Mouse (Mus musculus) C2C12 (cell line): ENCODE results near the gene Klhdc9. TPM values are rescaled to one million over a fixed set of nuclear protein-coding genes. Genes with fewer than 3 reads are reported as not detected.

Source experiments
- H3K27me3 ChIP-seq: one replicate; pipeline ENCODE4 v1.6.1; 2011; ENCODE audit not compliant: control insufficient read depth, insufficient read depth, insufficient read length
- H3K36me3 ChIP-seq: one replicate; pipeline ENCODE4 v1.6.1; 2011; ENCODE audit not compliant: control insufficient read depth, insufficient read depth
- H3K4me3 ChIP-seq: one replicate; pipeline ENCODE4 v1.5.1; 2011; ENCODE audit warnings: mild to moderate bottlenecking, control low read depth; ENCODE audit not compliant: poor library complexity, insufficient read depth, severe bottlenecking
- H3K79me2 ChIP-seq: one replicate; pipeline ENCODE4 v1.6.1; 2011; ENCODE audit not compliant: control insufficient read depth, insufficient read depth
- H3K79me3 ChIP-seq: one replicate; pipeline ENCODE4 v1.6.1; 2011; ENCODE audit warnings: low read depth, control low read depth
- H3ac ChIP-seq: one replicate; pipeline ENCODE3; 2011; ENCODE audit warnings: low read depth; ENCODE audit not compliant: control insufficient read depth, insufficient read length
- CEBPB ChIP-seq: IDR thresholded peaks from one replicate; pipeline ENCODE4 v1.6.1; 2011; ENCODE audit warnings: low read depth, mild to moderate bottlenecking, control low read depth, moderate library complexity
- CTCF ChIP-seq: IDR thresholded peaks from one replicate; pipeline ENCODE4 v1.5.1; 2011; ENCODE audit not compliant: control insufficient read depth, insufficient read depth, insufficient read length
- FOSL1 ChIP-seq: IDR thresholded peaks from one replicate; pipeline ENCODE4 v1.8.0; 2011; ENCODE audit warnings: mild to moderate bottlenecking, low read length; ENCODE audit not compliant: poor library complexity, insufficient read depth, severe bottlenecking
- MAX ChIP-seq: IDR thresholded peaks from one replicate; pipeline ENCODE4 v1.6.1; 2011; ENCODE audit warnings: mild to moderate bottlenecking, control low read depth
- MYOD1 ChIP-seq: IDR thresholded peaks from one replicate; pipeline ENCODE4 v1.6.1; 2011; ENCODE audit warnings: low read depth; ENCODE audit not compliant: control insufficient read depth, insufficient read length
- MYOG ChIP-seq: IDR thresholded peaks from one replicate; pipeline ENCODE4 v1.6.1; 2011; ENCODE audit not compliant: control insufficient read depth, insufficient read length; ENCODE audit errors: extremely low read depth
- USF1 ChIP-seq: IDR thresholded peaks from one replicate; pipeline ENCODE4 v1.6.1; 2011; ENCODE audit warnings: low read depth, mild to moderate bottlenecking, control low read depth, moderate library complexity
- long read RNA-seq, 2 experiments: library from polyadenylated mRNA; unstranded; transcript quantifications; one replicate each; pipeline ENCODE4 v2.0.0; 2019 to 2020
- polyA plus RNA-seq: library from polyadenylated mRNA; unstranded; fragments of >200 nt; fragmentation: generic; extraction: Trizol; gene quantifications from one replicate; pipeline ENCODE4 v1.2.1, GENCODE M21; 2012; ENCODE audit warnings: missing spikeins

Gene Klhdc9
- 0.05 TPM for polyA plus RNA-seq
- long read RNA-seq, experiment 1, partial matches to known transcripts: 0 of 1 reads
- long read RNA-seq, experiment 1, other reads (novel, unspliced or antisense): 1 of 1 reads
- long read RNA-seq, experiment 2: 0 reads

DNA sequence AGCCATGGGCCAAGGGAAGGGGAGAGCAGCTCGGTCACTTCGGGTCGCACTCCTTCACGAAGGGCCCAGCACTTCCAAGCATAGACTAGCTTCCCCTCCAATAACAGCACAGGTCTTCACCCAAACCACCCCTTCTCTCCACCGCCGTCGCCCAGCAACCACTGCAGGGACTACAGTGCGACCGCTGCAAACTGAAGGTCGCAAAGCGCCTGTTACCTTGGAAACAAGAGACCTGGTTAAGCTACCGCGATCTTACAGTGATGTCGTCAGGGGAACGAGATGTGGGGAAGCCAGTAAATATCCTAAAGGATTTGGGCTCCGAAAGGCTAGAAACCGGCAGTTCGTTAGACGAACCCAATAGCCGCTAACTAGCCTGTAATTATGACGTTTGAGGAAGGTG is at the start of gene Klhdc9:
Gene Klhdc9, minus strand, starts transcription at position 143 of the 400 bp plus-strand sequence.
- Histone ChIP-seq H3K36me3 (peaks cover 30% of the 10 kb centered on the region), H3K4me3 (no peak within 1 kb of the TSS), H3ac (no peak within 1 kb of the TSS), H3K27me3 (no peaks in the 10 kb centered on the region), H3K79me2 (peaks cover 12% of the 10 kb centered on the region), H3K79me3 (no peaks in the 10 kb centered on the region)
- TF ChIP-seq CTCF: no peak
- no peak for TF ChIP-seq MYOG
- no peak for TF ChIP-seq FOSL1
- TF ChIP-seq CEBPB: no peak
- TF ChIP-seq MAX: no peak
- no peak for TF ChIP-seq USF1
- TF ChIP-seq MYOD1: no peak

DNA sequence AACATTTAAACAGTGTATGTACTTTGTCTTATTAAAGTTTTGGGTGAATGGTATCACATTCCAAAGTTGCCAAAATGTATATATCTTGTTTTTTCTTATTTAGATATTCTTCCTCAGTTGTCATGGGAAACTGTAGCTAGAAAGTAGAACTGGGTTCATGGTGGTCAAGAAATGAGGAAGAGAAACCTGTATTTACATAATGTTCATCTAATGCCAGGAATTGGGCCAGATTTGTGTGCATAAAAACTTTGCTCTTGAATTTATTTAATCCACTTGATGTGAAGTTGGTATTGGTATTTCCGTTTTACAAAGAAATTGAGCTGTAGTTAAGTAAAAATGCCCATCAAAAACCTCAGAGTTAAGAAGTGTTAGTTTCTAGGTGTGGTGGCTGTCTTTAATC is 49.6 kb upstream of the Klhdc9 start:
- Histone ChIP-seq H3K27me3 (peaks cover 7% of the 10 kb centered on the region), H3K4me3 (no peak overlapping the region), H3K36me3 (peaks cover 1% of the 10 kb centered on the region), H3K79me3 (peaks cover 30% of the 10 kb centered on the region), H3ac (no peak overlapping the region), H3K79me2 (peaks cover 40% of the 10 kb centered on the region)
- TF ChIP-seq USF1 (no peak), CTCF (no peak), MAX (no peak), CEBPB (no peak), MYOG (no peak), FOSL1 (no peak), MYOD1 (no peak)

DNA sequence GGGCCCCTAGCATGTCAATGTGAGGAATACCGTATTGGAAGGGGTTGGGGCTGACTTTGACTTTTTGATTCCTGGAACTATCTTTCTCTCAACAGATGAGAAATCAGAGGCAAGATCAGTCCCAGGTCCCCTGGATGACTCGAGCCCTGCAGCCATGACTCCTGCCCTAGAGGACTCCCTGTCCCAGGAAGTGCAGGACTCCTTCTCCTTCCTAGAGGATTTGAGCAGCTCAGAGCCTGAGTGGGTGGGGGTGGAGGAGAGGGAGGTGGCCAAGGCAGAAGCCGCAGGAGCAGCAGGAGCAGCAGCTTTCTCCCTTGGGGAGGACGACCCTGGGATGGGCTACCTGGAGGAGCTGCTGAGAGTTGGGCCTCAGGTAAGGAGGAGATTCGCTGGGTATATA is 46.7 kb upstream of the Klhdc9 start:
- Histone ChIP-seq H3K4me3 (no peak overlapping the region), H3K36me3 (no peaks in the 10 kb centered on the region), H3K27me3 (peaks cover 7% of the 10 kb centered on the region), H3K79me2 (peaks cover 10% of the 10 kb centered on the region), H3K79me3 (peaks cover 7% of the 10 kb centered on the region), H3ac (no peak overlapping the region)
- TF ChIP-seq CTCF: no peak
- TF ChIP-seq USF1: no peak
- TF ChIP-seq FOSL1: no peak
- no peak for TF ChIP-seq CEBPB
- no peak for TF ChIP-seq MAX
- no peak for TF ChIP-seq MYOG
- TF ChIP-seq MYOD1: no peak

DNA sequence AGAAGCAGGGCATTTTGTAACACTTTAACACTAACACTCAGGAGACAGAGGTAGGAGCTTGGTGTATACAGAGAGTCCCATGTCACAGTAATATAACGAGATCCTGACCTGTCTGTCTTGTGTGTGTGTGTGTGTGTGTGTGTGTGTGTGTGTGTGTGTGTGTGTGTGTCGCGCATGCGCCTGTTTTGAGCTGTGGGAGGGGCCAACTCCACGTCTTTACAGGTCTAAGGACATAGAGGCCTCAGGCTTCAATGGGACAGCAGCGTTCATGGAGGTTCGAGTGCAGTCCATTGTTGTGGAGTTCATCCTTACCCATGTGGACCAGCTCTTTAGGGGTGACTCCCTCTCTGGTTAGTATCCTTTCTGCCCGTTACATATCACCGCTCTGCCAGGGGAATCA is 42.4 kb upstream of the Klhdc9 start:
- Histone ChIP-seq H3ac (no peak overlapping the region), H3K36me3 (no peaks in the 10 kb centered on the region), H3K4me3 (no peak overlapping the region), H3K27me3 (no peaks in the 10 kb centered on the region), H3K79me2 (no peaks in the 10 kb centered on the region), H3K79me3 (no peaks in the 10 kb centered on the region)
- no peak for TF ChIP-seq MYOG
- no peak for TF ChIP-seq USF1
- TF ChIP-seq MYOD1: no peak
- TF ChIP-seq FOSL1: no peak
- no peak for TF ChIP-seq CTCF
- no peak for TF ChIP-seq CEBPB
- TF ChIP-seq MAX: no peak

DNA sequence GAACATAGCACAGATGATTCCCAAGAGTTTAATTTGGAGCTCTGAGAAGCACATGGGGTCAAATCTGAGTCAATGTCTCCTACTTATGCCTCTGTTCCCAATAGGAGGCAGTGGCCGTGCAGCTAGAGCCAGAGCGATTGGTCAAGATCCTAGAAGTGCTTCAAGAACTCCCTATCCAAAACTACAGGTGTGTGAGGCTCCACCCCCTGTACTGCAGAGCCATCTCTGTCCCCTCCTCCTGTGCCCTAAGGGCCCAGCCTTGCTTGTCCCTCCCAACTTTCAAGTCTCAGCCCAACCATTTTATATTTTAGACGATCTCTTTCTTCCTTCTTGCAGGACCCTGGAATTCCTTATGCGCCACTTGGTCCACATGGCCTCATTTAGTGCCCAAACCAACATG is 41.2 kb upstream of the Klhdc9 start:
- no peaks in the 10 kb centered on the region for H3K36me3 ChIP-seq

DNA sequence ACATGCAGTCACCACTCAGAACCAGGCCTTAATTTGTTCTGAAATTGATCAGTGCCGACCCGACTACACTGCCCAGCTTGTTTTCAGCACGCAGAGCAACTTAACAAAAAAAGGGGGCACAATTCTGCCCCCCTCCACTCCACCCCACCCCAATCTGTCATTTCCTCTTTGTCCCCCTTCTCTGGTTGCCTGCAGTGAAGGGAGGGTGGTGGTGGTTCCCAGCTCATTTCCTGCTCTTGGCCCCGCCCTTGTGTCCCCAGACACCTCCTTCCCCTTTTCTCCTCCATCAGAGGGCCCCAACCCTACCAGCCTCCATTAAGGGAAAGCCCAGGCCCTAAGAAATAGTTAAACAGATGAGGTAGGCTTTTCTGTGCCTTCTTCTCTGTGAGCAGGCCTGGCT is 29.5 kb upstream of the Klhdc9 start:
- Histone ChIP-seq H3K36me3 (no peaks in the 10 kb centered on the region), H3K27me3 (peaks cover under 1% of the 10 kb centered on the region), H3K79me3 (no peaks in the 10 kb centered on the region), H3K4me3 (no peak overlapping the region), H3ac (no peak overlapping the region), H3K79me2 (no peaks in the 10 kb centered on the region)
- TF ChIP-seq MYOD1 (no peak), MYOG (no peak), CEBPB (no peak), FOSL1 (no peak), USF1 (no peak), MAX (no peak), CTCF (no peak)

More for the DNA sequence above, 41.2 kb upstream of the Klhdc9 start:
- H3K27me3 ChIP-seq: no peaks in the 10 kb centered on the region
- H3K4me3 ChIP-seq: no peak overlapping the region
- H3K79me2 ChIP-seq: no peaks in the 10 kb centered on the region
- H3K79me3 ChIP-seq: no peaks in the 10 kb centered on the region
- TF ChIP-seq CTCF (no peak), MYOD1 (no peak), USF1 (no peak), MAX (no peak), MYOG (no peak), FOSL1 (no peak), CEBPB (no peak)
- no peak overlapping the region for H3ac ChIP-seq
